Mouse (Mus musculus) kidney, adult 2 months (tissue): Measurements from ENCODE around the gene Dusp11.
"Not testable (repeated sequence)": the region's sequence is repeated elsewhere in the genome, so short reads cannot be mapped to it uniquely, and the experiment has no call there.

Source experiments
- CTCF ChIP-seq: fragments of 200-500 bp; conservative IDR thresholded peaks from 2 replicates; pipeline ENCODE4 v1.5.1; 2011; ENCODE audit warnings: low read depth, mild to moderate bottlenecking, control low read depth, low read length, moderate library complexity, mixed read lengths; ENCODE audit not compliant: insufficient read depth, insufficient read length
- POLR2A ChIP-seq: fragments of 200-500 bp; IDR thresholded peaks from one replicate; pipeline ENCODE4 v1.6.1; 2011; ENCODE audit warnings: low read depth, low read length, control low read depth

GRCm38 (mm10) chr6:85895061-85895648, 66.3 kb downstream of the Dusp11 start:
- not testable (repeated sequence) for TF ChIP-seq POLR2A
- peak; percentile 68 for TF ChIP-seq CTCF
